Mouse (Mus musculus) midbrain, embryonic 12.5 days (tissue): ENCODE results near the gene Ap1s3. TPM values are rescaled to one million over a fixed set of nuclear protein-coding genes. Genes with fewer than 3 reads are reported as not detected.

ENCODE experiments used
- ATAC-seq: fragments of 200-750 bp; cut with Nextera tagmentation; 2 replicates; pipeline ENCODE4 v1.8.0; 2017; ENCODE audit warnings: low read depth, moderate TSS enrichment, moderate library complexity; ENCODE audit not compliant: low FRiP score
- H3K27ac ChIP-seq: fragments of 300-500 bp; sonication (generic); replicated peaks from 2 replicates; pipeline ENCODE4 v1.5.1; 2016; ENCODE audit warnings: mild to moderate bottlenecking
- H3K27me3 ChIP-seq: fragments of 300-500 bp; sonication (generic); 2 replicates; pipeline ENCODE4 v1.6.1; 2016; ENCODE audit warnings: mild to moderate bottlenecking
- H3K36me3 ChIP-seq: fragments of 300-500 bp; sonication (generic); 2 replicates; pipeline ENCODE4 v1.6.1; 2016
- H3K4me1 ChIP-seq: fragments of 300-500 bp; sonication (generic); 2 replicates; pipeline ENCODE4 v1.6.1; 2016
- H3K4me2 ChIP-seq: fragments of 300-500 bp; sonication (generic); replicated peaks from 2 replicates; pipeline ENCODE4 v1.6.1; 2016; ENCODE audit warnings: mild to moderate bottlenecking, moderate library complexity
- H3K4me3 ChIP-seq: fragments of 300-500 bp; sonication (generic); 2 replicates; pipeline ENCODE4 v1.5.1; 2016; ENCODE audit warnings: mild to moderate bottlenecking
- H3K9ac ChIP-seq: fragments of 300-500 bp; sonication (generic); replicated peaks from 2 replicates; pipeline ENCODE4 v1.6.1; 2016; ENCODE audit warnings: mild to moderate bottlenecking, moderate library complexity
- H3K9me3 ChIP-seq: fragments of 300-500 bp; sonication (generic); 2 replicates; pipeline ENCODE4 v1.6.1; 2016; ENCODE audit warnings: mild to moderate bottlenecking
- WGBS: fragments of 180-500 bp; shearing (Covaris S2); methylation state at CpG from one replicate; pipeline ENCODE4 v1.1.7; 2016; 5-methylcytosine and 5-hydroxymethylcytosine counted together
- polyA plus RNA-seq: library from polyadenylated mRNA; unstranded; fragments of >200 nt; fragmentation: Nextera tagmentation; extraction: Ambion mirVana; gene quantifications from 2 replicates; pipeline ENCODE4 v1.2.1, GENCODE M21; 2016

Gene Ap1s3
- polyA plus RNA-seq, 1 experiment from 2014 or later, result 0.31 TPM

GRCm38 (mm10) chr1:79581136-79581679 lies 90.6 kb downstream of the Ap1s3 start:
- Histone ChIP-seq H3K9me3 (no peaks in the 10 kb centered on the region), H3K27me3 (peaks cover 3% of the 10 kb centered on the region; the same call in 1 of the 2 replicates), H3K4me2 (peak overlapping the region; percentile 54), H3K9ac (peak overlapping the region; percentile 54; the same call in 1 of the 2 replicates), H3K27ac (peak overlapping the region; percentile 80), H3K4me3 (peak overlapping the region; percentile 42), H3K36me3 (no peaks in the 10 kb centered on the region), H3K4me1 (0 out of 2 replicates have a peak, but pooled peaks cover 7% of the 10 kb centered on the region)
- WGBS, result under 1% methylated on average over 15 of the region's 15 CpGs
- peak; percentile 93 for ATAC-seq

GRCm38 (mm10) chr1:79577357-79577756 lies 94.4 kb downstream of the Ap1s3 start:
- H3K4me1 ChIP-seq, result 0 out of 2 replicates have a peak, but pooled peaks cover 7% of the 10 kb centered on the region
- H3K4me3 ChIP-seq, result no peak overlapping the region
- no peak for ATAC-seq
- H3K9ac ChIP-seq, result no peak overlapping the region
- no peaks in the 10 kb centered on the region; the same call in 1 of the 2 replicates for H3K27me3 ChIP-seq
- H3K4me2 ChIP-seq, result no peak overlapping the region
- H3K9me3 ChIP-seq, result no peaks in the 10 kb centered on the region
- H3K36me3 ChIP-seq, result no peaks in the 10 kb centered on the region
- H3K27ac ChIP-seq, result no peak overlapping the region
- WGBS, result 92% methylated on average over 3 of the region's 3 CpGs

GRCm38 (mm10) chr1:79571912-79572311 lies 99.9 kb downstream of the Ap1s3 start:
- 86% methylated on average over 4 of the region's 4 CpGs for WGBS
- Histone ChIP-seq H3K4me3 (no peak overlapping the region), H3K4me2 (no peak overlapping the region), H3K9ac (no peak overlapping the region), H3K36me3 (no peaks in the 10 kb centered on the region), H3K9me3 (no peaks in the 10 kb centered on the region), H3K4me1 (no peaks in the 10 kb centered on the region), H3K27ac (no peak overlapping the region), H3K27me3 (no peaks in the 10 kb centered on the region)
- ATAC-seq, result no peak

- no peak overlapping the region for H3K4me2 ChIP-seq
- no peaks in the 10 kb centered on the region for H3K4me1 ChIP-seq
- no peaks in the 10 kb centered on the region for H3K9me3 ChIP-seq
- H3K36me3 ChIP-seq, result no peaks in the 10 kb centered on the region
- no peak overlapping the region for H3K27ac ChIP-seq
- no peak overlapping the region for H3K4me3 ChIP-seq
- 43% methylated on average over 6 of the region's 6 CpGs for WGBS
- no peak overlapping the region for H3K9ac ChIP-seq
- no peak for ATAC-seq
- H3K27me3 ChIP-seq, result no peaks in the 10 kb centered on the region
Observed at GRCm38 (mm10) chr1:79571126-79571525, 100.6 kb downstream of the Ap1s3 start.

- no peak overlapping the region for H3K4me3 ChIP-seq
- no peak overlapping the region for H3K27ac ChIP-seq
- H3K27me3 ChIP-seq, result no peaks in the 10 kb centered on the region
- H3K9me3 ChIP-seq, result no peaks in the 10 kb centered on the region
- 85% methylated on average over 5 of the region's 5 CpGs for WGBS
- H3K4me2 ChIP-seq, result no peak overlapping the region
- ATAC-seq, result no peak
- no peaks in the 10 kb centered on the region for H3K4me1 ChIP-seq
- no peaks in the 10 kb centered on the region for H3K36me3 ChIP-seq
- H3K9ac ChIP-seq, result no peak overlapping the region
Observed at GRCm38 (mm10) chr1:79561186-79561585, 110.6 kb downstream of the Ap1s3 start.

Other genes starting within 250 kb of the Ap1s3 start
- 10.4 and 11.0 TPM in 2 replicates for gene Scg2, start 231.9 kb downstream of the Ap1s3 start, polyA plus RNA-seq
- 50.4 and 51.4 TPM in 2 replicates for gene Mrpl44, start 104.0 kb upstream of the Ap1s3 start, polyA plus RNA-seq
- gene Wdfy1, start 104.2 kb upstream of the Ap1s3 start, polyA plus RNA-seq, result 57.5 and 65.4 TPM in 2 replicates
- gene Serpine2, start 189.2 kb upstream of the Ap1s3 start, polyA plus RNA-seq, result 63.8 and 78.8 TPM in 2 replicates